Mouse (Mus musculus) olfactory bulb, adult 2 months (tissue): Measurements from ENCODE around the gene Gm28043.

Source experiments
- CTCF ChIP-seq: fragments of 200-500 bp; IDR thresholded peaks from 2 replicates; pipeline ENCODE4 v1.5.1; 2012; ENCODE audit warnings: low read depth, mild to moderate bottlenecking, low read length, moderate library complexity; ENCODE audit not compliant: insufficient read depth
- POLR2A ChIP-seq: fragments of 200-500 bp; IDR thresholded peaks from 2 replicates; pipeline ENCODE4 v1.6.1; 2012; ENCODE audit warnings: mild to moderate bottlenecking, low read depth, low read length, moderate library complexity; ENCODE audit not compliant: insufficient read depth

DNA sequence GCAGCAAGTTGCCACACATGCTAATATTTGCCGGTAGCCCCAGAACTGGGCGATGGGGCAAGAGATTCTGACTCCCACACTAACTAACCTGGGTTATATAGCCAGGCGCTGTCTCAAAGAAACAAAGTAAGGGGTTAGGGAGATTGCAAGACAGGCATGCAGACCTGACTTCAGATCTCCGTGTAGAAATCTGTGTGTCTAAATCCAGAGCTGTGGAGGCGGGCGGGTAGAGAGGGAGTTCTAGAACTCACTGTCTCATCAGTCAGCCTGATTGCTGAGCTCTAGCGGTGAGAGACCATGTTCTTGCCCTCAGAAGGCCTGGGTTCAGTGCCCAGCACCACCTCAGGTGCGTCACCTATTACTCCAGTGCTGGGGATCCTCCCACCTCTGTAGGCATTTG is 8.8 kb downstream of the Gm28043 start:
- TF ChIP-seq POLR2A (no peak), CTCF (no peak)
